Mouse (Mus musculus) megakaryocyte-erythroid progenitor cell, adult 5 weeks (primary cell): ENCODE results near the gene Ppp1r27. TPM values are rescaled to one million over a fixed set of nuclear protein-coding genes. Genes with fewer than 3 reads are reported as not detected.

Source experiments
- polyA plus RNA-seq: library from polyadenylated mRNA; stranded (reverse); fragments of >175 nt; gene quantifications from 2 replicates; pipeline ENCODE4 v1.2.3, GENCODE M21; 2012

Gene Ppp1r27
- 0.24 TPM in 1 of 2 replicates, not detected in the other for polyA plus RNA-seq

GRCm38 (mm10) chr11:120550810-120551440 lies at the start of gene Ppp1r27:
Gene Ppp1r27, minus strand, starts transcription at chr11:120551132.

DNA sequence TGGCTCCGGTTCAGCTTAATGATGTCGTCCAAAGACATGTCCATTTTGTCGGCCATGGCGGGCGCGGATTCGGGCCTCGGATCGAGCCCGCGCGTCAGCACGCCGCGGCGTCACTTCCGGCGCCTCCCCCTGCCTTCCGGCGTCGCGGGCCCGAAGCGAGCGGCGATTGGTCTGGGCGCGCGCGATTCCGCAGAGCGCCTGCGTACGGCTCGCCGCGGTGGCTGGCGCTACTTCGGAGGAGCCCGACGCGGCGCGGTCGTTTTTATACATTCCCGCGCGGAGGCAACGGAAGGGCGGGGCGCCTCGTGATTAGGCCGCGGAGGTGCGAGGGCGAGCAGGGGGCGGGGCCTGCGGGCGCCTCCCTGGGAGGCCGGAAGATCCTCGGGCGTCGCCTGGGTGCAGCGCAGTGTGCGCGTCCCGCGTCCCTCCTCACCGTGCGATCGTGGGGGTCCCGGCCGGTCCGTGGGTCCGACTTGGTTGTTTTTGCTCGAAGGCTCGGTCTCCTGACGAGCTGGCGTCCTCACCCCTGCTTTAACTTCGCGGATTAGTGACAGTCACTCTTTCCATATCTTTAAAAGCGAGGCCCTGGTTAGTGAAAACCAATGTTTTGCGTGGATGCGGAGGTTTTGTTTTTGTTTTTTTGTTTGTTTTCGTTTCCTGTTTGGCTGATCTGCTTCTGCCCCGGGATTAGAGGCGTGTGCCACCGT lies 47.5 kb upstream of the Ppp1r27 start, which contains the start of the genes Alyref and Anapc11:
Alyref (minus strand) TSS at position 83 of the 707 bp plus-strand sequence.
Anapc11 (plus strand) TSS at position 139 of the 707 bp plus-strand sequence.

DNA sequence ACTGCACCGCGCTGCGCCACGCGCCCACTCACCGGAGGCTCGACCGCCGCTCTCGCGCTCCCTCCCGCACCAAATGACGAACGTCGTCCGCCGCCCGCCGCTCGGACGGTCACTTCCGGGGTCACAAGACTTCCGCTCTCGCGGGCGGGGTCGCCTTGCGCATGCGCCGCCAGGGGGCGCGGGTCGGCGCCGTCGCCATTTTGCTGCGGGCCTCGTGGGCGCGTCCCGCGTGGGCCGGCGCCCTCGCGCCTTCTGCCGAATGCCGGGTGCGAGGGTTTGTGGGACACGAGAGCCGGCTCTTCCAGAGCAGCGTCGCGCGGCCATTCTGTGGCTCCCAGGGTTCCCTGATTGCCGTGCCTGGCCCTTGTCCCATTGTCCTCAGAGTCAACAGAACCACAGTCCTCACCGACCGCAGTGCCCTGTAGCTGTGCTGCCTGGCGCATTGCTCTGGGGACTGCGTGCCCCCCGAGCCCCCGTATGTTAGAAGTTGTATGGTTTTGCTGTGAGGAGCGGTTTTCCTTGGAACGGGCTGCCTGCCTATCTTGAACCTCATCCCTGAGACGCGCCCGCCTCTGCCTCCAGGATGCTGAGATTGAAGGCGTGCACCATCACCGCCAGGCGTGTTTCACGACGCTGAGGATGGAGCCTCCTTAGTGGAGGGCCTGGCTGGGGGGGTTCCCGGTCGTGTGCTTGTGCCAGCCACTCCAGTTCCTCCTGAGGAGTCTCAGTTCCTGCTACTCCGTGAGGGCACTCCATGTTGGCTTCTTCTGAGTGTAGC lies 30.7 kb upstream of the Ppp1r27 start, which contains the start of gene Arhgdia:
Arhgdia (minus strand) TSS at position 135 of the 778 bp plus-strand sequence.

GRCm38 (mm10) chr11:120572752-120573584 lies 22.0 kb upstream of the Ppp1r27 start, which contains the start of gene P4hb:
Gene P4hb, minus strand, starts transcription at chr11:120573253.

GRCm38 (mm10) chr11:120549168-120549945 lies 1.6 kb downstream of the Ppp1r27 start, which contains the start of gene Mcrip1:
Gene Mcrip1, minus strand, starts transcription at chr11:120549727.

GRCm38 (mm10) chr11:120530085-120530964 lies 20.6 kb downstream of the Ppp1r27 start, which contains the start of gene Gcgr:
Gene Gcgr, plus strand, starts transcription at chr11:120530699.

Other genes with a start within 250 kb of the Ppp1r27 start
- 934 and 983 TPM in 2 replicates for gene Actg1, start 202.6 kb downstream of the Ppp1r27 start, polyA plus RNA-seq
- not detected in 2 replicates for gene Fscn2, start 189.6 kb downstream of the Ppp1r27 start, polyA plus RNA-seq
- gene Faap100, start 172.4 kb downstream of the Ppp1r27 start, polyA plus RNA-seq: 32.5 and 33.7 TPM in 2 replicates
- 48.3 and 52.9 TPM in 2 replicates for gene Nploc4, start 113.4 kb downstream of the Ppp1r27 start, polyA plus RNA-seq
- gene Tspan10, start 108.5 kb downstream of the Ppp1r27 start, polyA plus RNA-seq: 0.06 and 0.08 TPM in 2 replicates
- gene Pde6g, start 97.6 kb downstream of the Ppp1r27 start, polyA plus RNA-seq: 0.02 TPM in 1 of 2 replicates, not detected in the other
- gene Oxld1, start 93.1 kb downstream of the Ppp1r27 start, polyA plus RNA-seq: 9.0 and 9.9 TPM in 2 replicates
- gene Ccdc137, start 93.0 kb downstream of the Ppp1r27 start, polyA plus RNA-seq: 31.2 and 32.6 TPM in 2 replicates
- 22.3 and 23.4 TPM in 2 replicates for gene Arl16, start 83.5 kb downstream of the Ppp1r27 start, polyA plus RNA-seq
- gene Mrpl12, start 66.5 kb downstream of the Ppp1r27 start, polyA plus RNA-seq: 467 and 483 TPM in 2 replicates
- 47.2 and 58.4 TPM in 2 replicates for gene Slc25a10, start 59.3 kb downstream of the Ppp1r27 start, polyA plus RNA-seq
- gene Gcgr, start 20.4 kb downstream of the Ppp1r27 start, polyA plus RNA-seq: not detected in 2 replicates
- gene Mcrip1, start 1.4 kb downstream of the Ppp1r27 start, polyA plus RNA-seq: 170 and 188 TPM in 2 replicates
- 1,164 and 1,680 TPM in 2 replicates for gene P4hb, start 22.1 kb upstream of the Ppp1r27 start, polyA plus RNA-seq
- 1,098 and 1,284 TPM in 2 replicates for gene Arhgdia, start 30.5 kb upstream of the Ppp1r27 start, polyA plus RNA-seq
- 339 and 360 TPM in 2 replicates for gene Alyref, start 47.2 kb upstream of the Ppp1r27 start, polyA plus RNA-seq
- gene Anapc11, start 47.3 kb upstream of the Ppp1r27 start, polyA plus RNA-seq: 111 and 156 TPM in 2 replicates
- gene Npb, start 57.3 kb upstream of the Ppp1r27 start, polyA plus RNA-seq: 1.6 and 2.9 TPM in 2 replicates
- 93.8 and 116 TPM in 2 replicates for gene Pcyt2, start 66.8 kb upstream of the Ppp1r27 start, polyA plus RNA-seq
- 246 and 280 TPM in 2 replicates for gene Sirt7, start 74.1 kb upstream of the Ppp1r27 start, polyA plus RNA-seq
- 51.4 and 66.1 TPM in 2 replicates for gene Mafg, start 82.5 kb upstream of the Ppp1r27 start, polyA plus RNA-seq
- 1.2 and 1.5 TPM in 2 replicates for gene Pycr1, start 92.6 kb upstream of the Ppp1r27 start, polyA plus RNA-seq
- 0.05 TPM in 1 of 2 replicates, not detected in the other for gene Myadml2, start 97.0 kb upstream of the Ppp1r27 start, polyA plus RNA-seq
- gene Notum, start 110.0 kb upstream of the Ppp1r27 start, polyA plus RNA-seq: 0.17 and 0.18 TPM in 2 replicates
- 360 and 376 TPM in 2 replicates for gene Aspscr1, start 121.8 kb upstream of the Ppp1r27 start, polyA plus RNA-seq
- 97.1 and 99.7 TPM in 2 replicates for gene Cenpx, start 162.6 kb upstream of the Ppp1r27 start, polyA plus RNA-seq
- 59.1 and 87.9 TPM in 2 replicates for gene Lrrc45, start 162.8 kb upstream of the Ppp1r27 start, polyA plus RNA-seq
- gene Rac3, start 170.3 kb upstream of the Ppp1r27 start, polyA plus RNA-seq: 5.4 and 8.3 TPM in 2 replicates
- 32.0 and 32.8 TPM in 2 replicates for gene Dcxr, start 176.1 kb upstream of the Ppp1r27 start, polyA plus RNA-seq
- not detected in 2 replicates for gene Cbr2, start 181.0 kb upstream of the Ppp1r27 start, polyA plus RNA-seq
- gene Hmga1b, start 211.7 kb upstream of the Ppp1r27 start, polyA plus RNA-seq: 38.6 and 45.6 TPM in 2 replicates
- 54.4 and 68.5 TPM in 2 replicates for gene Rfng, start 233.1 kb upstream of the Ppp1r27 start, polyA plus RNA-seq
- 52.0 and 53.8 TPM in 2 replicates for gene Gps1, start 233.1 kb upstream of the Ppp1r27 start, polyA plus RNA-seq
- gene Dus1l, start 245.3 kb upstream of the Ppp1r27 start, polyA plus RNA-seq: 131 and 148 TPM in 2 replicates